Mouse (Mus musculus) frontal cortex, postnatal 14 days (tissue): ENCODE data around the gene Rasgrf1.

Experiments used
- DNase-seq, 2 experiments: peaks; one replicate each; pipeline ENCODE4 v3.0.0; 2022; ENCODE audit warnings: low spot score in 2 of 2

The Rasgrf1 gene

GRCm38 (mm10) chr9:89970271-89970670 is 60.6 kb downstream of the Rasgrf1 start:
- DNase-seq, result no peak

DNA sequence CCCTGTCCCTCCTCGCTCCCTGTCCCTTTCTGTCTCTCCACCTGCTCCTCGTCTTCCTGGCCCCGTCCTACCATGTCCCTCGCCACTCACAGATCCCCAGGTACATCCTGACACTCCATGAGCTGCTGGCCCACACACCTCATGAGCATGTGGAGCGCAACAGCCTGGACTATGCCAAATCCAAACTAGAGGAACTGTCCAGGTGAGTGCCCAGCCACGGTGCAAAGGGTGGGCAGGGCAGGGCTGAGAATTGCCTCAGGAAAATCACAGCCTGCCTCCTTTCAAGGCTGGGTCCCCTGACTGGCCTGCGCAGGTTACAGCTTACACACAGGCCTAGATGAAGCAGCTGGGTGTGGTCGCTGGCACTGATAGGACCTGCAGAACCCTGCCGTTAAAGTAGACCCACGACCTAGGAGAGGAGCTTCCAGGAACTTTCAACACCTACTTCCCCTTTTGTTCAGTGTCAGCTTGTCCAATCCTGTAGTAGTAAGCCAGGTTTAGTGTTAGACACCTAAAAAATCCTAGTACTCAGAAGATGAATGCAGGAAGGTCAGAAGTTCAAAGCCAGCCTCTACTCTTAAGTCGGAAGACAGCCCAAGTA is 61.3 kb downstream of the Rasgrf1 start:
- no peak for DNase-seq

- no peak for DNase-seq
Measured at GRCm38 (mm10) chr9:89972321-89972720, 62.6 kb downstream of the Rasgrf1 start.

DNA sequence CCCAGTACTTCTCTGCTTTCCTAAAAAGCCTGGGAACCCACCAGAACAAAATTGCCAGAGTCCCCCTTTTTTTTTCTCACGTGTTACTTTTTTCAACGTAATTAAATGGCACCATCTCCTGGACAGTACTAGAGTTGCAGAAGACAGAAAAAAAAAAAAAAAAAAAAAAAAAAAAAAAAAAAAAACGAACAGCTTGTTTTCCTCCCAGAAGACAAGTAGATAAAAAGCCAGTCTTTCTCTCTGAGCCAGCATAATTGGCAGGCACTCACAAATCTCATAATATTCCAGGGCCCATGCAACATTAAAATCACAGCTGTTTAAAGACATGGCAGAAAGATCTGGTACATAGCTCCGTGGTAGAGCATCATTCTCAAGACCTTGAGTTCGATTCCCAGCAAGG is 64.1 kb downstream of the Rasgrf1 start:
- DNase-seq, result no peak

GRCm38 (mm10) chr9:89974463-89974931 is 64.8 kb downstream of the Rasgrf1 start:
- no peak for DNase-seq

GRCm38 (mm10) chr9:89976366-89976940 is 66.7 kb downstream of the Rasgrf1 start:
- no peak for DNase-seq

DNA sequence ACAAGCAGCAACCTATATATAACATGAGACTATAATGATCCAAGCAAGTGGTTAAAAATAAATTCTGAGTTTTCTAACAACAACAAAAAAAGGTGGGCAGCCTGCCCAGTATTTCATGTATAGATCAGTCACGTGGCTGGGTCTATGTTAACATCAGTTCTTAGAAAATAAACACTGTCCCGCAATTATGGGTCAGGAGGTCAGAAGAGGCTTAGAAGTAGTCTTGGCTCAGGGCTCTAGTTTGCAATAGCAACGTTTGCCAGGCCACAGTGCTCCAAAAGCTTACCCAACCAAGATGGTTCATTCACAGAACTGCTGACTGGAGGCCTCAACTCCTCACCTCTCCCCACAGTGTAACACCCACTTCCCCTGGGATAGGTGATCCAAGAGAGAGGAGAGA is 69.5 kb downstream of the Rasgrf1 start:
- no peak for DNase-seq

GRCm38 (mm10) chr9:89982256-89982655 is 72.5 kb downstream of the Rasgrf1 start:
- DNase-seq, result no peak

DNA sequence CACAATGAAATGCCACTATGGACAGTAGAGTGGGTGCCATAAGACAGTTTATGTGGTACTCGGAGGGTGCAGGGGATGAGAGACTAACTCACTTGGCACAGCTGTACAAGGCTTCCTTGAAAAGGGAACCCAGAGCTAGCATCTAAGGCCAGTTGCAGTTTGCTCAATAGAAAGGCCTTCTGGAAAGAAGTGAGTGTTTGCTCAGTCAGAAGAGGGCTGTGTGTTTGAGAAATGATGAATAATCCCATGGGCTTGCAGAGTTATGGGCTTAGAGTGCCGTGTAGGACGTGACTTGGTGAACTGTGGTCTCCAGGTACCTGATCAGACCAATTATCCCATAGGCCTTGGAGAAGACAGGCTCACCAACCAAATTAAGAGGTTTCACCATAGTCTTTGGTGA is 78.3 kb downstream of the Rasgrf1 start:
- DNase-seq, result no peak

DNA sequence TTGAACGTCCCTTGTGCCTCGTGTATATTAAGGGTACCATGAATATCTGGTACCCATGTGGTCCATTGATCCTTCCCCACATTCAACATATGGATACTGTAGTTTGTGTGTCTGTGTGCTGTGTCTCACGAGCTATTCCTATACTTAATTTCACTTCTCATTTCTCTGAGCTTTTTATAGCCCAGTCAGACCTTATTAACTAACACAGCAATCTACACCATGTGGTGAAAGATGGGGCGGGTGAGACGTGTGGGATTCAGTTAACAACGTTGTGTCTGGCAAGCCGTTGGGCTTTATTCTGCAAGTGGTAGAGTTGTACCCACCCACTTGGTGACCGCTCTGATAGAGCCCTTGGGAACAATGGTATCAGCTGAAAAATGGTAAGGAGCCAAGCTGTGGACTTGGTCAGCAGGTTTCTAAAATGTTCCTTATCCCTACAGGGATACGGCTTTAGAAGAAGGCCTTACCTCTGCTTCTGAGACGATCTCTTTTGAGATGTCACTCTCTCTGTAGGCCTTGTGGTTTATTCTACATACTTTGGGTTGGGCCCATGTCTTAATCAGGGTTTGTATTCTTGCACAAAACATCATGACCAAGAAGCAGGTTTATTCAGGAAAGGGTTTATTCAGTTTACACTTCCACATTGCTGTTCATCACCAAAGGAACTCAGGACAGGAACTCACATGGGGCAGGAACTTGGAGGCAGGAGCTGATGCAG is 79.3 kb downstream of the Rasgrf1 start:
- no peak for DNase-seq

GRCm38 (mm10) chr9:90006432-90006831 is 96.7 kb downstream of the Rasgrf1 start:
- no peak for DNase-seq

DNA sequence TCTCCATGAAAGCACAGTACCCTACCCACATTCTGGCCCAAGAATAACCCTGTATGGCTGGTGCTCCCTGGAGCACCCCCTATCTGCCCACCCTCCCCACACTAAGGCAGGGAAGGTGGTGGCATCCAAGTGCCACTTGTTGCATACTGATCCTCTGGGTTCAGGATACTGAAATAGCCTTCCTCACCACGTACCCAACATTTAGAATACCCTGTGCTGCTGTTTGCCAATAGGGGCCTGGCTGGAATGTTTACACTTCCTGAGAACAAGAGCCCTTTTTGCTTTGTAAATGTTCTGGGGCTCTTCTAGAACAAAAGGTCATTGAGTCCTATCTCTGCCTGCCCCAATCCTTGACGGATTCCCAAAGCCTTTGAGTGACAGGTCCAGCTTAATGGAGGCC is 97.4 kb downstream of the Rasgrf1 start:
- no peak for DNase-seq

DNA sequence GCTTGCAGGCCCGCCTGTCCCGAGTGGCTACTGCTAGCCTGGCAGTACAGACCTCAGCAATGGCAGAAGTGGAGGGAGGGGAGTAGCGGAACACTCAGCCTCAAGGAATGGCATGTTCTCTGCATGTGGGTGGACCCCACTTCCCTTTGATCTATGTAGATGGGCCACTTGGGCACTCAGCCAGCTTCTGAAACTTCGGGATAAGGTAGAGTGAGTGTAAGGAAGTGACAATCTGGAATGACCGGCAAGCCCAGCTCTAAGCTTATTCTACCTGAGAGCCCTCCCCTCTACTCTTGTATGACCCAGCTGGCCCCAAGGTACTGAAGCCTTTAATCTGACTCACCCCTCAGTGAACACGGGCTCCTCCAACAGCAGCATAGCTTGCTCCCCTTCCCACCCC is 98.4 kb downstream of the Rasgrf1 start:
- DNase-seq, result no peak

DNA sequence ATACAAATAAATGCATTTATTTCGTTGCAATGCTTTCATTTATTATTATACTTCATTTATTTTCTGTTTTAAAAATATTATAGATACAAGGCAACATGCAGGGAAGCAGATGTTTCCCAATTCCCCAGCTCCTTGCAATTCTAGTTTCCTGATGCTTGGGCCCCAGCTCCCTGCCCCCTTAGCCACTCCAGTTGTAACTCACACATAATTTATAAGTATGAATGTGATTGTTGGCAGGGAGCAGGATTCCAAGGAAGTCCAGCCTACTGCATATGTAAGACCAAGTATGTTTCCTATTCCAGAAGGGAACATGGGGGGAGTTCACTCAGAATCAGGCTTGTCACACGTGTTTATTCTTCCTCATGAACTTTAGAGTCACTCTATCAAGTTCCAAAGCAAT is 102.1 kb downstream of the Rasgrf1 start:
- DNase-seq, result no peak

DNA sequence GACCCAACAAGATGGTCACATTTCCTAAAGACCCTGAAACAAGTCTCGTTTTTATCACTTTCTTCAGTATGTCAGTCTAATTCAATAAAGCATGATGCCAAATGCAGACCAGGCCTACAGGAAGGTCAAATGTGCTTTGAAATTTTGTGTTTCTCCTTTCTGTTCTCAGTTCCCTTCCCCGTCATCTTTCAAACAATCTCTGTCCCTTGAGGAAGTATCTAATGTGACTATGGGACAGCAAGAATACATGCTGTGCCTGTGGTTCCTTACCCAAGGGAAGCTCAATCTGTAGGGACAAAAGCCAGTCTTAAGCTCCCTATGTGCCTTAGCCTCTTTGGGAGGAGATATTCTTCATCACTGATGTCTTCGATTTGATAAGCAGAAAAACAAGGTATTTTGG is 104.9 kb downstream of the Rasgrf1 start:
- no peak for DNase-seq

GRCm38 (mm10) chr9:90016204-90016603 is 106.5 kb downstream of the Rasgrf1 start:
- no peak for DNase-seq

GRCm38 (mm10) chr9:90020866-90021265 is 111.2 kb downstream of the Rasgrf1 start:
- DNase-seq, result peak; percentile 16 to 46

DNA sequence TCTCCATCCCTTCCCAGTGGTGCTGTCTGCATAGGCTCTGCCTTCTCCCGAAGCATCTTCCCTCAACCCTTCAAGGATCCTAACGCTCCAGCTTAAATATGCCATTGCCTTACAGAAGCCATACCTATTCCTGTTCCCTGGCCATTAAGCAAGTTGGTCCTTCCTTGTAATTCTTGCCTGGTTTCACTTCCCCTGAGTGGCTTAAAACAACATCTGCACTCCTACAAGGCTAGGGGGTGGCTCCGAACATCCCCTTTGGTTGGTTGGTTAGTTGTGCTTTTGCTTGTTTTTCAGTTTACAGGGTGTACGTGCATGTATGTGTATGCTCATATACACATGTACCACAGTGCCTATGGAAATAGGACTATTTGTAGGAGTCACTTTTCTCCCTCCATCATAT is 111.7 kb downstream of the Rasgrf1 start:
- DNase-seq, result no peak

GRCm38 (mm10) chr9:90027709-90028108 is 118.0 kb downstream of the Rasgrf1 start:
- DNase-seq, result no peak

GRCm38 (mm10) chr9:90033922-90034321 is 124.2 kb downstream of the Rasgrf1 start:
- DNase-seq, result no peak

DNA sequence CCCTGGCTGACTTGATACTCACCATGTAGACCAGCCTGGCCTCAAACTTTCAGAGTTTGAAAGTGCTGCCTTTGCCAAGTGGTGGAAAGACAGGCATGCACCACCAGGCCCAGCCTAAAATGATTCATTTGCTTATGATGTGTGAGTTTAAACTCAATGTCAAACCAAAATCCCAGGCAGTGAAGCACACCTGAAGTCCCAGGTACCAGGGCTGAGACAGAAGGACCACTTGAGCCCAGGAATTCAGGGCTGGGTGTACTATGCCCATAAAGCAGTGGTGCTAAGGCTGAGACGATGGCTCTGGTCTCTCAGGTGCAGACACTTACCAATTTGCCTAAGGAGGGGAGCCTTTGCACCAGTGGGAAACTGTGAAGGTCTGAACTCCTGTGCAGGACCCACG is 125.5 kb downstream of the Rasgrf1 start:
- DNase-seq, result no peak

- no peak for DNase-seq
Measured at GRCm38 (mm10) chr9:90035794-90036193, 126.1 kb downstream of the Rasgrf1 start.

DNA sequence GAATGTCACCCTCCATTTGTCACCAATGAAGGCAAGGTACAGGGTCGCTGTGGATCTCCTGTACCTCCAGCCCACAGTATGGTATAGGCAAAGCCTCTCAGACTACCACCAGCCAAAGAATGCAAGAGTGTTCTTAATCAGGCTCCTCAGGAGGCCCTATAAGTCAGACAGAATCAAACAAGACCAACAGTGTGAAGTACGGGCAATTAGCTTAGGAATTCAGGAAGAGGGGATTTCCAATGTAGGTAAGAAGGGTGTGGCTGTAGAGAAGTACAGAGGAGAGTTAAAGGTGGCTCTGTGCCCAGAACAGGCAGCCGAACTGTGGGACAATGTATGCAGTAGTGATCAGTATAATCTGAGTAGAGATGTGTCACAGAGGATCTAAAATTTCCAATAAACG is 126.6 kb downstream of the Rasgrf1 start:
- DNase-seq, result no peak
